Mouse (Mus musculus) midbrain, embryonic 14.5 days (tissue): ENCODE data around the gene P3h4. TPM values are rescaled to one million over a fixed set of nuclear protein-coding genes. Genes with fewer than 3 reads are reported as not detected.
A peak's percentile ranks its signal among the peaks of the same experiment; 100 is the strongest.

Experiments
- ATAC-seq: fragments of 200-750 bp; cut with Nextera tagmentation; 2 replicates; pipeline ENCODE4 v1.8.0; 2017; ENCODE audit warnings: moderate number of reproducible peaks, moderate library complexity; ENCODE audit not compliant: low FRiP score, low TSS enrichment
- DNase-seq: peaks from one replicate; pipeline ENCODE4 v3.0.0-alpha.2; 2015
- H3K27ac ChIP-seq: fragments of 300-500 bp; sonication (generic); replicated peaks from 2 replicates; pipeline ENCODE4 v1.5.1; 2014; ENCODE audit warnings: mild to moderate bottlenecking, low read depth, low read length, moderate library complexity
- H3K27me3 ChIP-seq: fragments of 300-500 bp; sonication (generic); 2 replicates; pipeline ENCODE4 v1.6.1; 2014; ENCODE audit warnings: low read length, control low read depth, mixed read lengths; ENCODE audit not compliant: control insufficient read depth, insufficient read depth
- H3K36me3 ChIP-seq: fragments of 300-500 bp; sonication (generic); 2 replicates; pipeline ENCODE4 v1.6.1; 2014; ENCODE audit warnings: low read length, control low read depth; ENCODE audit not compliant: control insufficient read depth, insufficient read depth
- H3K4me1 ChIP-seq: fragments of 300-500 bp; sonication (generic); 2 replicates; pipeline ENCODE4 v1.6.1; 2014; ENCODE audit warnings: mild to moderate bottlenecking, antibody characterized with exemption, low read length, control low read depth; ENCODE audit not compliant: control insufficient read depth, insufficient read depth
- H3K4me2 ChIP-seq: fragments of 300-500 bp; sonication (generic); 2 replicates; pipeline ENCODE4 v1.6.1; 2014; ENCODE audit warnings: mild to moderate bottlenecking, low read length, moderate library complexity
- H3K4me3 ChIP-seq: fragments of 300-500 bp; sonication (generic); replicated peaks from 2 replicates; pipeline ENCODE4 v1.5.1; 2014; ENCODE audit warnings: low read depth, low read length
- H3K9ac ChIP-seq: fragments of 300-500 bp; sonication (generic); replicated peaks from 2 replicates; pipeline ENCODE4 v1.6.1; 2014; ENCODE audit warnings: mild to moderate bottlenecking, low read length, moderate library complexity
- H3K9me3 ChIP-seq: fragments of 300-500 bp; sonication (generic); 2 replicates; pipeline ENCODE4 v1.6.1; 2016; ENCODE audit warnings: low read length, control low read depth, mixed read lengths; ENCODE audit not compliant: control insufficient read depth
- WGBS: fragments of 180-500 bp; shearing (Covaris S2); extraction: QIAGEN DNeasy Blood & Tissue Kit; methylation state at CpG from one replicate; pipeline ENCODE4 v1.1.7; 2014; 5-methylcytosine and 5-hydroxymethylcytosine counted together
- polyA plus RNA-seq: library from polyadenylated mRNA; unstranded; fragments of >200 nt; fragmentation: Nextera tagmentation; extraction: Ambion mirVana; gene quantifications from 2 replicates; pipeline ENCODE4 v1.2.1, GENCODE M21; 2014

The P3h4 gene
- polyA plus RNA-seq, 1 experiment from 2014 or later = 16.4 TPM

GRCm38 (mm10) chr11:100435678-100436246, 21.1 kb upstream of the P3h4 start:
- Histone ChIP-seq H3K9ac (no peak overlapping the region), H3K4me3 (no peak overlapping the region), H3K36me3 (peaks cover 47% of the 10 kb centered on the region), H3K4me1 (peaks cover 8% of the 10 kb centered on the region; the same call in 1 of the 2 replicates), H3K27ac (no peak overlapping the region), H3K4me2 (no peak overlapping the region), H3K27me3 (no peaks in the 10 kb centered on the region), H3K9me3 (no peaks in the 10 kb centered on the region)
- DNase-seq (no peak), ATAC-seq (no peak)
- 15% methylated on average over 9 of the region's 9 CpGs for WGBS

DNA sequence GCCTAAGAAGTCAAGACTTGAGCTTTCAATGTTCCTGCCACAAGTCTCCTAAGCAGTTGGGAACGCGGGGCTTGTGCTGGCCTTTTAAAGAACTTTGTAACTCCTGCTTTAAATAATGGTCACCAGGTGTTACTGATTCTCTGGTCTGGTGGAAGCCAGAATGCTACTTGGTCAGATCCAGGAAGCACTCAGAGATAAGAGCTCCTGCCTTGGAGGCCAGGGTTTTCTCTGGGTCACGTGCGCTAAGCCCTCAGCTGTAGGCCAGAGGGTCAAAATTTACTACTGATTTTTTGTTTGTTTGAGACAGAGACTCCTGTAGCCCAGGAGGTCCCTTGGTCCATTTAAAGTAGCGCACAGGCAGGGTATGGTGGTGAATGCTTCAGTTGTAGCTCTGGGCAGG, 17.4 kb upstream of the P3h4 start:
- Histone ChIP-seq H3K27ac (no peak overlapping the region), H3K4me3 (no peak overlapping the region), H3K4me2 (no peak overlapping the region), H3K27me3 (no peaks in the 10 kb centered on the region), H3K9me3 (no peaks in the 10 kb centered on the region), H3K9ac (no peak overlapping the region), H3K36me3 (peaks cover 56% of the 10 kb centered on the region), H3K4me1 (no peaks in the 10 kb centered on the region)
- ATAC-seq (no peak), DNase-seq (no peak)
- WGBS = 97% methylated on average over 5 of the region's 5 CpGs

DNA sequence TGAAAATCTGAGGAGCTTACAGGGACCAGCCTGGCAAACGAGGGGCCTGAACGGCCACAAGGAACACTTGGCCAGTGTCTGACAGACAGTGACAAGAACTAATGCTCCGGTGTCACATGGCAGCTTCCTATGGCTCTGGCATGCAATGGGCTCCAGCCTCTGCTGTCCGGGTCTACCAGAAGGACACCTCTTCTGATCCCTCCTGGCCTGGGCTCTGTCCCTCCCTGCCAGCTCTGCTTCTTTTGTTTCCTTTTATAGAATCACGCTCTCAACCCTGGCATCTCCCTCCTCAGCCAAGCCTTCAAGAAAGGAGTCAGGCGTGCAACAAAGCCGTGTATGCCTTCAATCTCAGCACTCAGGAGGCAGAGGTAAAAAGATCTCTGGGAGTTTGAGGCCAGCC, 15.4 kb upstream of the P3h4 start:
- no peak for ATAC-seq
- Histone ChIP-seq H3K36me3 (peaks cover 38% of the 10 kb centered on the region), H3K9me3 (no peaks in the 10 kb centered on the region), H3K4me2 (no peak overlapping the region), H3K4me3 (no peak overlapping the region), H3K27ac (no peak overlapping the region), H3K4me1 (no peaks in the 10 kb centered on the region), H3K27me3 (no peaks in the 10 kb centered on the region), H3K9ac (no peak overlapping the region)
- WGBS = 84% methylated on average over 7 of the region's 7 CpGs
- DNase-seq = no peak

DNA sequence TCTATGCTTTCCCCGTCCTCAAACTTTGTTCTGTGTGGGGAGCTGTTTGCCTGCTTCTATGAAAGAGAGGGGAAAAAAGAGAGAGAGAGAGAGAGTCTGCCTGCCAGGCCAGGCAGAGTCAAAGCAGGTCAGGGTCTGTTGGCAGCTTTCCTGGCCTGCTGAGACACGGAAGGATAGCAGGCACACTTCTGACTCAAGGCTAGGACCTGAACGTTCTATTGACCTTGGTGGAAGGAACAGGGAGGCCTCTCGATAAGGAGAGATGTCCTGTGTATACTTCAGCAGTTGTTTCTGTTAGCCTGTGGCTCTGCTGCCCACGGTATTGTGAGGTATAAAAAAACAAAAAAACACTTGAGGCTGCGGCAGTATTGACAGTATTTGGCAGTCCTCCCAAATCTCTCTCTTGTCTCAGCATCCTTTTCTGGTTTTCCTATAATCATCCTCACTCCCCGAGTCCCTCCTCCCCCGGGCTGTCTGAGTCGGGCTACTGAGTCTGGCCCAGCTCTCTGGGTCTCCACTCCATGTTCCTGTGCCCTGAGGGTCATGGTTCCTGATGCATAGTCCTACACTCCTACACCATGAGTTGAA, 14.1 kb upstream of the P3h4 start:
- WGBS = 78% methylated on average over 9 of the region's 9 CpGs
- DNase-seq (peak; percentile 27), ATAC-seq (no peak)

GRCm38 (mm10) chr11:100426820-100427219, 12.2 kb upstream of the P3h4 start:
- H3K27ac ChIP-seq = no peak overlapping the region
- H3K4me3 ChIP-seq = no peak overlapping the region
- peaks cover 22% of the 10 kb centered on the region for H3K36me3 ChIP-seq
- H3K4me2 ChIP-seq = no peak overlapping the region
- H3K9ac ChIP-seq = no peak overlapping the region
- no peak for ATAC-seq
- 90% methylated on average over 3 of the region's 3 CpGs for WGBS
- no peaks in the 10 kb centered on the region for H3K27me3 ChIP-seq
- no peaks in the 10 kb centered on the region for H3K4me1 ChIP-seq
- no peak for DNase-seq
- H3K9me3 ChIP-seq = no peaks in the 10 kb centered on the region

More for the DNA sequence above, 14.1 kb upstream of the P3h4 start:
- H3K27ac ChIP-seq = 0 out of 2 replicates have a peak overlapping the region, but pooled peaks have one; percentile 9
- H3K9me3 ChIP-seq = no peaks in the 10 kb centered on the region
- H3K4me3 ChIP-seq = no peak overlapping the region
- H3K4me2 ChIP-seq = no peak overlapping the region
- no peaks in the 10 kb centered on the region for H3K4me1 ChIP-seq
- H3K27me3 ChIP-seq = no peaks in the 10 kb centered on the region
- peaks cover 32% of the 10 kb centered on the region for H3K36me3 ChIP-seq
- H3K9ac ChIP-seq = no peak overlapping the region

- Histone ChIP-seq H3K4me1 (no peaks in the 10 kb centered on the region), H3K4me3 (no peak overlapping the region), H3K27me3 (no peaks in the 10 kb centered on the region), H3K9ac (no peak overlapping the region; the same call in 1 of the 2 replicates), H3K27ac (no peak overlapping the region), H3K9me3 (no peaks in the 10 kb centered on the region), H3K36me3 (peaks cover 19% of the 10 kb centered on the region), H3K4me2 (no peak overlapping the region)
- ATAC-seq (no peak), DNase-seq (peak; percentile 72)
- WGBS = 34% methylated on average over 7 of the region's 7 CpGs
Measured at GRCm38 (mm10) chr11:100425851-100426250, 11.2 kb upstream of the P3h4 start.

DNA sequence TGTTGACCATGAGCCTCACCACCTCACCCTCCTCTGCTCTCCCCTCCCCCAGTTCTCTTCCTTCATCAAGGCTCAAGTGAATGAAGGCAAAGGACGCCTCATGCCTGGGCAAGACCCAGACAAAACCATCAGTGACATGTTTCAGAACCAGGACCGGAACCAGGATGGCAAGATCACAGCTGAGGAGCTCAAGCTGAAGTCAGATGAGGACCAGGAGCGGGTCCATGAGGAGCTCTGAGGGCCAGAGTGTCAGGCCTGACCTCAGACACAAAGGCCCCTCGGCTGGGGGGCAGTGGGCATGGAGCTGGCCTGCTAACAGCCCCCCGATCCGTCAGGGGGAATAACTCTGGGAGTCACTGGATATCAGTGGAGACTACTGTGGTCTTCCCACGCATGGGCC, 9.2 kb upstream of the P3h4 start:
- Histone ChIP-seq H3K4me1 (no peaks in the 10 kb centered on the region), H3K4me2 (no peak overlapping the region), H3K4me3 (no peak overlapping the region), H3K9ac (no peak overlapping the region), H3K27ac (no peak overlapping the region), H3K27me3 (no peaks in the 10 kb centered on the region), H3K9me3 (no peaks in the 10 kb centered on the region), H3K36me3 (no peaks in the 10 kb centered on the region)
- ATAC-seq (no peak), DNase-seq (no peak)
- WGBS = 87% methylated on average over 7 of the region's 7 CpGs

DNA sequence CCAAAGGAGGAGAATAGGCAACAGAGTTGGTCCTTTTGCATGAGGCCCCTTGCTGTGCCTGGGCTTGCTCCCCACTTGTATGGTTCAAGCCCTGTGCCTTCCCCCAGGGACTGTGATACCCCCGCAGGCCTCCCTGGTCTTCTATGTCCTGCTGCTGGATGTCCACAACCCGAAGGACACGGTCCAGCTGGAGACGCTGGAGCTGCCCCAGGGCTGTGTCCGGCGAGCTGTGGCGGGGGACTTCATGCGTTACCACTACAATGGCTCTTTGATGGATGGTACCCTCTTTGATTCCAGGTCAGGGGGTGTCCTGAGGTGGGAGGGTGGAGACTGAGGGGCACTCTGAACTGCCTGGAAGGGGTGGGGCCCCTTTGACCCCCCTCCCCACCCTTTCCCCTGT, 6.9 kb upstream of the P3h4 start:
- 36% methylated on average over 8 of the region's 8 CpGs for WGBS
- Histone ChIP-seq H3K4me3 (no peak overlapping the region), H3K4me1 (no peaks in the 10 kb centered on the region), H3K27me3 (no peaks in the 10 kb centered on the region), H3K9me3 (no peaks in the 10 kb centered on the region), H3K36me3 (no peaks in the 10 kb centered on the region), H3K4me2 (no peak overlapping the region), H3K9ac (no peak overlapping the region), H3K27ac (no peak overlapping the region)
- DNase-seq = no peak
- ATAC-seq = no peak
